Mouse (Mus musculus): ENCODE measurements around the gene Utp14b.

Gene Utp14b

GRCm38 (mm10) chr1:78684128-78684527, 26.3 kb downstream of the Utp14b start:
- in situ Hi-C loops (cut with MboI; ENCODE audit: low sequenced_read_pairs): no loop called here

- in situ Hi-C loops (cut with MboI; ENCODE audit: low sequenced_read_pairs): no loop called here
Observed at GRCm38 (mm10) chr1:78686872-78687271, 29.0 kb downstream of the Utp14b start.

- in situ Hi-C loops (cut with MboI; ENCODE audit: low sequenced_read_pairs): no loop called here
Observed at GRCm38 (mm10) chr1:78688149-78688548, 30.3 kb downstream of the Utp14b start.

- in situ Hi-C loops (cut with MboI; ENCODE audit: low sequenced_read_pairs): no loop called here
Observed at GRCm38 (mm10) chr1:78694503-78695258, 36.8 kb downstream of the Utp14b start.

GRCm38 (mm10) chr1:78696305-78696704, 38.5 kb downstream of the Utp14b start:
- in situ Hi-C loops (cut with MboI; ENCODE audit: low sequenced_read_pairs): no loop called here

- in situ Hi-C loops (cut with MboI; ENCODE audit: low sequenced_read_pairs): no loop called here
Observed at GRCm38 (mm10) chr1:78696903-78697302, 39.1 kb downstream of the Utp14b start.

- in situ Hi-C loops (cut with MboI; ENCODE audit: low sequenced_read_pairs): no loop called here
Observed at GRCm38 (mm10) chr1:78698138-78698537, 40.3 kb downstream of the Utp14b start.

GRCm38 (mm10) chr1:78701740-78702139, 43.9 kb downstream of the Utp14b start:
- in situ Hi-C loops (cut with MboI; ENCODE audit: low sequenced_read_pairs): no loop called here

GRCm38 (mm10) chr1:78702282-78702963, 44.6 kb downstream of the Utp14b start:
- in situ Hi-C loops (cut with MboI; ENCODE audit: low sequenced_read_pairs): no loop called here

GRCm38 (mm10) chr1:78702964-78703285, 45.1 kb downstream of the Utp14b start:
- in situ Hi-C loops (cut with MboI; ENCODE audit: low sequenced_read_pairs): no loop called here

GRCm38 (mm10) chr1:78706338-78706737, 48.5 kb downstream of the Utp14b start:
- in situ Hi-C loops (cut with MboI; ENCODE audit: low sequenced_read_pairs): no loop called here

GRCm38 (mm10) chr1:78707280-78707679, 49.4 kb downstream of the Utp14b start:
- in situ Hi-C loops (cut with MboI; ENCODE audit: low sequenced_read_pairs): no loop called here

GRCm38 (mm10) chr1:78710026-78710425, 52.2 kb downstream of the Utp14b start:
- in situ Hi-C loops (cut with MboI; ENCODE audit: low sequenced_read_pairs): no loop called here

GRCm38 (mm10) chr1:78710613-78711329, 52.9 kb downstream of the Utp14b start:
- in situ Hi-C loops (cut with MboI; ENCODE audit: low sequenced_read_pairs): no loop called here
